Mouse (Mus musculus): ENCODE measurements around the gene Pih1d1. TPM values are rescaled to one million over a fixed set of nuclear protein-coding genes. Genes with fewer than 3 reads are reported as not detected.

Gene Pih1d1
- total and polyA plus RNA-seq, 3 experiments = 37.4 to 69.3 (median 50.3) TPM

DNA sequence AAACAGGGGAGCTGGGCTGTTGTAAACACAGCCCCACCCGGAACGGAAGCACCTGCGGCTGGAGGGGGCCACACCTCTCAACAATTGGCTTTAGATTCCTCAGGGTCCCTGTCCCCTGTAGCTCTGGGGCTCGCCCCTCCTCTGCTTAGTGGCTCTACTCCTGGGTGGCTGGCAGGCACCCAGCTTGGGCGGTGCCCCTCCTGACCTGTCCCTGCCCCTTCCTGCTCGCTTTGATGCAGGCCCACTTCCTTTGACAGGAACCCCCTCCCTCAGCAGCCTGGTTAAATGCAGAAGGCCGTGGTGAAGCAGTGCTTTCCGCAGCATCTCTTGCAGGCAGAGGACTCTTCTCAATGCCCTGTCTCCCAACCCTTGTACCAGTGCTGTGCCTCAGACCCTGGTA lies 32.7 kb upstream of the Pih1d1 start:
- Histone ChIP-seq H3K4me2 (ENCODE audit: insufficient read depth, low read depth, poor library complexity, severe bottlenecking) (no peak overlapping the region), H3K79me2 (replicated peaks; ENCODE audit: control insufficient read depth, extremely low read depth, insufficient read depth, poor library complexity, severe bottlenecking) (peaks cover 23% of the 10 kb centered on the region), H3K4me1 (ENCODE audit: control insufficient read depth in 1 of 2, insufficient read depth in 2 of 2) (peaks cover 10 to 55% of the 10 kb centered on the region in 2 experiments), H3K9me3 (replicated peaks; ENCODE audit: low read length) (no peaks in the 10 kb centered on the region), H3K36me3 (replicated peaks in 1 of 2; ENCODE audit: control insufficient read depth in 1 of 2, insufficient read depth in 1 of 2, low read length in 1 of 2) (peaks cover 50 to 70% of the 10 kb centered on the region in 2 experiments), H3K27ac (ENCODE audit: insufficient read depth, low read depth) (no peak overlapping the region), H3K4me3 (replicated peaks in 1 of 3; ENCODE audit: low read depth in 2 of 3, low read length in 2 of 3, poor library complexity in 1 of 3) (no peak overlapping the region), H3K27me3 (replicated peaks) (no peaks in the 10 kb centered on the region), H3K9ac (ENCODE audit: insufficient read depth, low read depth) (no peak overlapping the region)
- no peak for DNase-seq (ENCODE audit: extremely low read depth)
- dilution Hi-C loops (cut with MboI; ENCODE audit: extremely low pct_ligation_motif_present, extremely low pct_unique_long_range_greater_than_20kb, low sequenced_read_pairs) = no loop called here
- in situ Hi-C loops (cut with MboI; ENCODE audit: low pct_ligation_motif_present, low pct_unique_long_range_greater_than_20kb, low sequenced_read_pairs) = no loop called here
- TF ChIP-seq MAX (IDR thresholded peaks at IDR 0.05; ENCODE audit: low read length) (no peak), MEF2A (IDR thresholded peaks at IDR 0.05; ENCODE audit: borderline replicate concordance, low read depth, low read length) (no peak), PAX5 (IDR thresholded peaks at IDR 0.05; ENCODE audit: low read length) (no peak), SIN3A (IDR thresholded peaks at IDR 0.05; ENCODE audit: low read length) (no peak), MXI1 (IDR thresholded peaks at IDR 0.05; ENCODE audit: low read depth, low read length) (no peak), ZKSCAN1 (IDR thresholded peaks at IDR 0.05; ENCODE audit: borderline replicate concordance, low read depth, low read length) (no peak), NRF1 (IDR thresholded peaks at IDR 0.05; ENCODE audit: low read depth, low read length) (no peak), POLR2A (IDR thresholded peaks at IDR 0.05; ENCODE audit: low read depth, low read length) (no peak; the same call in 1 of the 2 replicates), ZNF384 (IDR thresholded peaks at IDR 0.05; ENCODE audit: low read depth, low read length) (no peak), BHLHE40 (IDR thresholded peaks at IDR 0.05; ENCODE audit: low read depth, low read length) (no peak), CHD1 (IDR thresholded peaks at IDR 0.05; ENCODE audit: low read depth, low read length) (no peak), KAT2A (IDR thresholded peaks at IDR 0.05; ENCODE audit: insufficient replicate concordance, low read length) (no peak), ELF1 (IDR thresholded peaks at IDR 0.05; ENCODE audit: low read depth, low read length) (no peak), RAD21 (IDR thresholded peaks at IDR 0.05; ENCODE audit: low read depth, low read length) (no peak), MAFK (IDR thresholded peaks at IDR 0.05; ENCODE audit: insufficient replicate concordance, low read length) (no peak), IRF4 (IDR thresholded peaks at IDR 0.05; ENCODE audit: low read depth, low read length) (no peak), JUN (IDR thresholded peaks at IDR 0.05; ENCODE audit: insufficient read depth, low read depth, low read length) (no peak), TCF12 (IDR thresholded peaks at IDR 0.05; ENCODE audit: low read depth, low read length) (no peak), RCOR1 (conservative IDR thresholded peaks at IDR 0.05; ENCODE audit: low read depth, low read length) (no peak)

- TF ChIP-seq BHLHE40 (IDR thresholded peaks at IDR 0.05; ENCODE audit: low read depth, low read length) (no peak), MYC (IDR thresholded peaks at IDR 0.05; ENCODE audit: low read depth, low read length) (no peak)
- Histone ChIP-seq H3K27ac (ENCODE audit: insufficient read depth, low read depth) (no peak overlapping the region), H3K4me1 (ENCODE audit: control insufficient read depth in 1 of 2, insufficient read depth in 2 of 2) (peaks cover 10 to 55% of the 10 kb centered on the region in 2 experiments), H3K36me3 (replicated peaks in 1 of 2; ENCODE audit: control insufficient read depth in 1 of 2, insufficient read depth in 1 of 2, low read length in 1 of 2) (peaks cover 55 to 75% of the 10 kb centered on the region in 2 experiments), H3K4me3 (replicated peaks in 1 of 3; ENCODE audit: low read depth in 2 of 3, low read length in 2 of 3, poor library complexity in 1 of 3) (peak overlapping the region in 1 of 3 experiments; percentile 19), H3K27me3 (replicated peaks) (no peaks in the 10 kb centered on the region), H3K9ac (ENCODE audit: insufficient read depth, low read depth) (no peak overlapping the region), H3K9me3 (replicated peaks; ENCODE audit: low read length) (no peaks in the 10 kb centered on the region), H3K4me2 (ENCODE audit: insufficient read depth, low read depth, poor library complexity, severe bottlenecking) (0 out of 2 replicates have a peak overlapping the region, but pooled peaks have one; percentile 22), H3K79me2 (replicated peaks; ENCODE audit: control insufficient read depth, extremely low read depth, insufficient read depth, poor library complexity, severe bottlenecking) (peaks cover 28% of the 10 kb centered on the region)
- in situ Hi-C loops (cut with MboI; ENCODE audit: low pct_ligation_motif_present, low pct_unique_long_range_greater_than_20kb, low sequenced_read_pairs) (no loop called here), dilution Hi-C loops (cut with MboI; ENCODE audit: extremely low pct_ligation_motif_present, extremely low pct_unique_long_range_greater_than_20kb, low sequenced_read_pairs) (no loop called here)
- no peak for DNase-seq (ENCODE audit: extremely low read depth)
Observed at GRCm38 (mm10) chr7:45121966-45122365, 32.1 kb upstream of the Pih1d1 start.
